Mouse (Mus musculus) hindbrain, embryonic 12.5 days (tissue): ENCODE results near the gene Tmc6. TPM values are rescaled to one million over a fixed set of nuclear protein-coding genes. Genes with fewer than 3 reads are reported as not detected.

Experiments used
- ATAC-seq: fragments of 200-750 bp; cut with Nextera tagmentation; 2 replicates; pipeline ENCODE4 v1.8.0; 2017; ENCODE audit warnings: moderate TSS enrichment; ENCODE audit not compliant: low FRiP score
- H3K27ac ChIP-seq: fragments of 300-500 bp; sonication (generic); 2 replicates; pipeline ENCODE4 v1.5.1; 2016; ENCODE audit warnings: mild to moderate bottlenecking
- H3K27me3 ChIP-seq: fragments of 300-500 bp; sonication (generic); 2 replicates; pipeline ENCODE4 v1.6.1; 2016; ENCODE audit warnings: mild to moderate bottlenecking
- H3K36me3 ChIP-seq: fragments of 300-500 bp; sonication (generic); 2 replicates; pipeline ENCODE4 v1.6.1; 2016; ENCODE audit warnings: mild to moderate bottlenecking
- H3K4me1 ChIP-seq: fragments of 300-500 bp; sonication (generic); 2 replicates; pipeline ENCODE4 v1.6.1; 2016
- H3K4me2 ChIP-seq: fragments of 300-500 bp; sonication (generic); replicated peaks from 2 replicates; pipeline ENCODE4 v1.6.1; 2016; ENCODE audit warnings: mild to moderate bottlenecking
- H3K4me3 ChIP-seq: fragments of 300-500 bp; sonication (generic); 2 replicates; pipeline ENCODE4 v1.5.1; 2016; ENCODE audit warnings: mild to moderate bottlenecking
- H3K9ac ChIP-seq: fragments of 300-500 bp; sonication (generic); 2 replicates; pipeline ENCODE4 v1.6.1; 2016; ENCODE audit warnings: mild to moderate bottlenecking, moderate library complexity
- H3K9me3 ChIP-seq: fragments of 300-500 bp; sonication (generic); replicated peaks from 2 replicates; pipeline ENCODE4 v1.6.1; 2016; ENCODE audit warnings: mild to moderate bottlenecking
- WGBS: fragments of 180-500 bp; shearing (Covaris S2); methylation state at CpG from one replicate; pipeline ENCODE4 v1.1.7; 2016; 5-methylcytosine and 5-hydroxymethylcytosine counted together
- polyA plus RNA-seq: library from polyadenylated mRNA; unstranded; fragments of >200 nt; fragmentation: Nextera tagmentation; extraction: Ambion mirVana; gene quantifications from 2 replicates; pipeline ENCODE4 v1.2.1, GENCODE M21; 2016

The Tmc6 gene
- 9.2 and 11.3 TPM in 2 replicates for polyA plus RNA-seq

GRCm38 (mm10) chr11:117781993-117782704 is at the start of gene Tmc6, which contains the start of gene Tmc8:
Tmc6 (minus strand) TSS chr11:117782198.
Tmc8 (plus strand) TSS chr11:117782076.
- no peaks in the 10 kb centered on the region for H3K36me3 ChIP-seq
- peaks cover 53% of the 10 kb centered on the region for H3K27me3 ChIP-seq
- H3K4me2 ChIP-seq: peak within 1 kb of the TSS; percentile 62
- peak within 1 kb of the TSS; percentile 44 for H3K9ac ChIP-seq
- no peaks in the 10 kb centered on the region for H3K9me3 ChIP-seq
- ATAC-seq: no peak
- peaks cover 55% of the 10 kb centered on the region for H3K4me1 ChIP-seq
- 41% methylated on average over 24 of the region's 24 CpGs for WGBS
- H3K27ac ChIP-seq: peak within 1 kb of the TSS; percentile 52
- H3K4me3 ChIP-seq: peak within 1 kb of the TSS; percentile 30

- Histone ChIP-seq H3K36me3 (no peaks in the 10 kb centered on the region), H3K27ac (no peak overlapping the region), H3K9me3 (no peaks in the 10 kb centered on the region), H3K4me1 (peaks cover 34% of the 10 kb centered on the region), H3K9ac (no peak overlapping the region), H3K27me3 (no peaks in the 10 kb centered on the region; the same call in 1 of the 2 replicates), H3K4me2 (no peak overlapping the region), H3K4me3 (no peak overlapping the region)
- whole genome bisulfite sequencing: 80% methylated on average over 9 of the region's 9 CpGs
- no peak for ATAC-seq
These were observed 48.4 kb upstream of the Tmc6 start for GRCm38 (mm10) chr11:117830401-117830800.

GRCm38 (mm10) chr11:117829671-117830215 is 47.7 kb upstream of the Tmc6 start:
- peaks cover 38% of the 10 kb centered on the region for H3K4me1 ChIP-seq
- WGBS: 77% methylated on average over 2 of the region's 2 CpGs

GRCm38 (mm10) chr11:117828888-117829604 is 47.0 kb upstream of the Tmc6 start:
- Histone ChIP-seq H3K9ac (no peak overlapping the region), H3K27ac (0 out of 2 replicates have a peak overlapping the region, but pooled peaks have one; percentile 19), H3K4me1 (peaks cover 43% of the 10 kb centered on the region), H3K9me3 (no peaks in the 10 kb centered on the region), H3K4me3 (no peak overlapping the region), H3K4me2 (no peak overlapping the region), H3K27me3 (no peaks in the 10 kb centered on the region), H3K36me3 (no peaks in the 10 kb centered on the region)
- 53% methylated on average over 9 of the region's 9 CpGs for WGBS
- no peak for ATAC-seq

More at GRCm38 (mm10) chr11:117829671-117830215, 47.7 kb upstream of the Tmc6 start:
- no peaks in the 10 kb centered on the region for H3K36me3 ChIP-seq
- H3K27me3 ChIP-seq: no peaks in the 10 kb centered on the region
- no peak overlapping the region for H3K4me3 ChIP-seq
- H3K27ac ChIP-seq: no peak overlapping the region
- no peaks in the 10 kb centered on the region for H3K9me3 ChIP-seq
- H3K9ac ChIP-seq: no peak overlapping the region
- H3K4me2 ChIP-seq: no peak overlapping the region
- no peak for ATAC-seq

- ATAC-seq: no peak
- Histone ChIP-seq H3K4me1 (peaks cover 45% of the 10 kb centered on the region), H3K9me3 (no peaks in the 10 kb centered on the region), H3K27ac (no peak overlapping the region), H3K4me3 (no peak overlapping the region), H3K36me3 (no peaks in the 10 kb centered on the region), H3K27me3 (no peaks in the 10 kb centered on the region), H3K9ac (no peak overlapping the region), H3K4me2 (no peak overlapping the region)
- WGBS: 88% methylated on average over 18 of the region's 18 CpGs
These were observed 46.3 kb upstream of the Tmc6 start for GRCm38 (mm10) chr11:117828149-117828887.

GRCm38 (mm10) chr11:117827386-117827785 is 45.4 kb upstream of the Tmc6 start:
- Histone ChIP-seq H3K9me3 (no peaks in the 10 kb centered on the region), H3K27me3 (no peaks in the 10 kb centered on the region), H3K4me2 (no peak overlapping the region), H3K9ac (no peak overlapping the region), H3K36me3 (peaks cover 5% of the 10 kb centered on the region; the same call in 1 of the 2 replicates), H3K4me3 (no peak overlapping the region), H3K27ac (no peak overlapping the region), H3K4me1 (peaks cover 44% of the 10 kb centered on the region)
- ATAC-seq: no peak
- WGBS: 75% methylated on average over 3 of the region's 3 CpGs

GRCm38 (mm10) chr11:117826916-117827315 is 44.9 kb upstream of the Tmc6 start:
- H3K4me3 ChIP-seq: no peak overlapping the region
- 71% methylated on average over 8 of the region's 8 CpGs for WGBS
- peaks cover 39% of the 10 kb centered on the region for H3K4me1 ChIP-seq
- H3K4me2 ChIP-seq: peak overlapping the region; percentile 90; the same call in 1 of the 2 replicates
- H3K27ac ChIP-seq: no peak overlapping the region
- H3K9me3 ChIP-seq: no peaks in the 10 kb centered on the region
- H3K27me3 ChIP-seq: no peaks in the 10 kb centered on the region
- peaks cover 6% of the 10 kb centered on the region; the same call in 1 of the 2 replicates for H3K36me3 ChIP-seq
- no peak overlapping the region for H3K9ac ChIP-seq
- ATAC-seq: no peak

- WGBS: 9% methylated on average over 5 of the region's 5 CpGs
- ATAC-seq: peak; percentile 38; the same call in 1 of the 2 replicates
- Histone ChIP-seq H3K4me1 (peaks cover 39% of the 10 kb centered on the region), H3K36me3 (peaks cover 6% of the 10 kb centered on the region; the same call in 1 of the 2 replicates), H3K27me3 (no peaks in the 10 kb centered on the region), H3K4me3 (peak overlapping the region; percentile 46), H3K9ac (peak overlapping the region; percentile 71), H3K4me2 (peak overlapping the region; percentile 90), H3K9me3 (no peaks in the 10 kb centered on the region), H3K27ac (peak overlapping the region; percentile 75)
These were observed 44.2 kb upstream of the Tmc6 start for GRCm38 (mm10) chr11:117826164-117826563.

GRCm38 (mm10) chr11:117825333-117826101 is 43.5 kb upstream of the Tmc6 start, which contains the start of the genes Afmid and Tk1:
Afmid (plus strand) TSS chr11:117825924.
Tk1 (minus strand) TSS chr11:117826092.
- Histone ChIP-seq H3K4me2 (peak within 1 kb of the TSS; percentile 90), H3K36me3 (peaks cover 6% of the 10 kb centered on the region; the same call in 1 of the 2 replicates), H3K27ac (peak within 1 kb of the TSS; percentile 75), H3K9me3 (no peaks in the 10 kb centered on the region), H3K4me3 (peak within 1 kb of the TSS; percentile 46), H3K4me1 (peaks cover 39% of the 10 kb centered on the region), H3K27me3 (no peaks in the 10 kb centered on the region), H3K9ac (peak within 1 kb of the TSS; percentile 71)
- peak; percentile 64 for ATAC-seq
- WGBS: under 1% methylated on average over 34 of the region's 34 CpGs

GRCm38 (mm10) chr11:117824060-117824969 is 42.3 kb upstream of the Tmc6 start:
- H3K9ac ChIP-seq: peak overlapping the region; percentile 57
- peaks cover 40% of the 10 kb centered on the region for H3K4me1 ChIP-seq
- H3K4me3 ChIP-seq: peak overlapping the region; percentile 46
- H3K27me3 ChIP-seq: no peaks in the 10 kb centered on the region
- H3K4me2 ChIP-seq: peak overlapping the region; percentile 90
- ATAC-seq: peak; percentile 78
- H3K9me3 ChIP-seq: no peaks in the 10 kb centered on the region
- H3K27ac ChIP-seq: no peak overlapping the region
- H3K36me3 ChIP-seq: peaks cover 6% of the 10 kb centered on the region; the same call in 1 of the 2 replicates
- 26% methylated on average over 23 of the region's 23 CpGs for WGBS
